Mouse (Mus musculus): ENCODE measurements around the gene Ift52. TPM values are rescaled to one million over a fixed set of nuclear protein-coding genes. Genes with fewer than 3 reads are reported as not detected.

The Ift52 gene
- polyA plus RNA-seq, 1 experiment from 2014 or later = 42.6 TPM

DNA sequence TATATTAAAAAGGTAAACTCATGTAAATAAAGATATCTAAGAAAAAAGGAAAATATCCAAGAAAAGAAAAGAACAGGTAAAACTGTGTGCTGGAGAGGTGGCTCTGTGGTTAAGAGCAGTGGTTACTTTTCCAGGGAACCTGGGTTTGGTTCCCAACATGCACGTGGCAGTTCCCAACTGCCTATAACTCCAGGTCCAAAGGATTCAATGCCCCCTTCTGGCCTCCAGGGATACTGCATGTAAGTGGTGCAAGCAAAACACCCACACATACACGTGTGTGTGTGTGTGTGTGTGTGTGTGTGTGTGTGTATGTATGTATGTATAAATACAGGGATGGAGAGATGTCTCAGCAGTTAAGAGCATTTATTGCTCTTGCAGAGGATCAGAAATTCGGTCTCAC is 17.4 kb upstream of the Ift52 start:
- Histone ChIP-seq H3K9me3 (replicated peaks; ENCODE audit: control insufficient read depth, low read length) (no peaks in the 10 kb centered on the region), H3K27ac (ENCODE audit: low read depth, low read length) (no peak overlapping the region), H3K27me3 (replicated peaks; ENCODE audit: control insufficient read depth, insufficient read depth, low read length) (no peaks in the 10 kb centered on the region), H3K4me1 (ENCODE audit: control insufficient read depth, insufficient read depth, low read length) (no peaks in the 10 kb centered on the region), H3K9ac (ENCODE audit: low read length) (no peak overlapping the region), H3K36me3 (ENCODE audit: control insufficient read depth, insufficient read depth, low read length) (no peaks in the 10 kb centered on the region), H3K4me2 (ENCODE audit: low read length) (no peak overlapping the region), H3K4me3 (ENCODE audit: low read depth, low read length) (no peak overlapping the region)
- 32% methylated on average over 3 of the region's 3 CpGs for WGBS
- ATAC-seq (no peak), DNase-seq (ENCODE audit: low spot score) (peak; percentile 47)

DNA sequence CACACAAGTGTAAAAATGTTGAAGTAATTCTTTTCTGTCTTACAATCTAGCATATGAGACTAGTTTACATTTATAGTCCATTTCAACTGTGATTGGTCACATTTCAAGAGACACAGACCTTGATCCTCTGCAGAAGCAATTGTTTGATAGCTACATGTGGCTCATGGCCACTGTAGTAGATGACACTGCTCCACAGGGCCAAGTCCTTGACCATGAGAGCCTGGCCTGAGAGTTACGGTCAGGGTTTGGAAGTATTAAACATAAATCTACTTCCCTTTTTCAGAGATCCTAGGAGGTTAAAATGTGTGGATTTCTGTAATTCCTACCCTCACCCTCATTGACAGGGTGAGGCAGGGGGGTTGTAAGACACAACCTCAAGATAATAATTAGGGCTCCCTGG is 16.1 kb upstream of the Ift52 start:
- H3K4me3 ChIP-seq (ENCODE audit: low read depth, low read length) = no peak overlapping the region
- no peak overlapping the region for H3K9ac ChIP-seq (ENCODE audit: low read length)
- DNase-seq (ENCODE audit: low spot score) (no peak), ATAC-seq (no peak)
- no peak overlapping the region for H3K4me2 ChIP-seq (ENCODE audit: low read length)
- no peaks in the 10 kb centered on the region for H3K36me3 ChIP-seq (ENCODE audit: control insufficient read depth, insufficient read depth, low read length)
- H3K27me3 ChIP-seq (replicated peaks; ENCODE audit: control insufficient read depth, insufficient read depth, low read length) = no peaks in the 10 kb centered on the region
- WGBS = 100% methylated on average over 1 of the region's 1 CpGs
- no peak overlapping the region for H3K27ac ChIP-seq (ENCODE audit: low read depth, low read length)
- H3K4me1 ChIP-seq (ENCODE audit: control insufficient read depth, insufficient read depth, low read length) = no peaks in the 10 kb centered on the region
- H3K9me3 ChIP-seq (replicated peaks; ENCODE audit: control insufficient read depth, low read length) = no peaks in the 10 kb centered on the region

DNA sequence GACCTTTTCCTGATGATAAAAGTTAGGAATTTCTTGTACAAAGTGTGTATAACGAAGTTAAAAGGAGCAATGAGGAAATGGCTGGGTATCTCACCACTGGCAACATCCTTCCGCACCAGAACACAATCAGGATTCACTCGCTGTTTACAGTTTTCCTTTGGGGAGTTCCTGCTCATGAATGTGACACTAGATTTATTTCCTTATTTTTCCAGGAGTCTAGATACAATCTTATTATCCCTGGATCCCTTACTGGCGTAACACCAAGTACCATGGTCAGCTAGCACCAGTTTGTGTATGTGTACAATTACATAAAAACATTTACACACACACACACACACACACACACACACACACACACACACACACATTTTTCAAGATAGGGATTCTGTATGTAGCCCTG is 9.9 kb upstream of the Ift52 start:
- Histone ChIP-seq H3K4me3 (ENCODE audit: low read depth, low read length) (no peak overlapping the region), H3K9me3 (replicated peaks; ENCODE audit: control insufficient read depth, low read length) (no peaks in the 10 kb centered on the region), H3K9ac (ENCODE audit: low read length) (no peak overlapping the region), H3K36me3 (ENCODE audit: control insufficient read depth, insufficient read depth, low read length) (no peaks in the 10 kb centered on the region), H3K4me1 (ENCODE audit: control insufficient read depth, insufficient read depth, low read length) (no peaks in the 10 kb centered on the region), H3K27ac (ENCODE audit: low read depth, low read length) (no peak overlapping the region), H3K4me2 (ENCODE audit: low read length) (no peak overlapping the region), H3K27me3 (replicated peaks; ENCODE audit: control insufficient read depth, insufficient read depth, low read length) (no peaks in the 10 kb centered on the region)
- DNase-seq (ENCODE audit: low spot score) = no peak
- ATAC-seq = no peak
- WGBS = 77% methylated on average over 4 of the region's 4 CpGs

DNA sequence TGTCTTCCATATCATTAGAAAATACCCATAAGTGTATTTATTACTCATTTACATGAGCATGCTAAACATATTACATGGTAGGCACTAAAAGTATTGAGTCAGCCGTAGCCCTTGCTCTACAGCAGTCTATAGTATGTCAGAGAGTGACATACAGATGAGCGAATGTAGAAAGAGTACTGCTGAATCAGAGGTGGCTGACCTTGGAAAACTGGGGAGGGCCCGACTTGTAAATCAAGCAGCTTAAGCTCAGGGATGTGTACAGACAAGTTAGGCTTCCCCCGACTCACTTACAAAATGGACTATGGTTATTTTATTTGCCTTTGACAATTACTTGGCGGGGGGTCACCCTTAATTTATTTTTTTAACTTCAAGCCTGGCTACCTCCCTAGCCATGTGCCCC is 14.1 kb downstream of the Ift52 start:
- WGBS = 91% methylated on average over 5 of the region's 5 CpGs
- H3K36me3 ChIP-seq (ENCODE audit: control insufficient read depth, insufficient read depth, low read length) = peaks cover 90% of the 10 kb centered on the region
- no peak overlapping the region for H3K9ac ChIP-seq (ENCODE audit: low read length)
- ATAC-seq = no peak
- no peak overlapping the region for H3K4me2 ChIP-seq (ENCODE audit: low read length)
- H3K4me3 ChIP-seq (ENCODE audit: low read depth, low read length) = no peak overlapping the region
- DNase-seq (ENCODE audit: low spot score) = no peak
- no peaks in the 10 kb centered on the region for H3K27me3 ChIP-seq (replicated peaks; ENCODE audit: control insufficient read depth, insufficient read depth, low read length)
- H3K4me1 ChIP-seq (ENCODE audit: control insufficient read depth, insufficient read depth, low read length) = no peaks in the 10 kb centered on the region
- H3K27ac ChIP-seq (ENCODE audit: low read depth, low read length) = no peak overlapping the region
- H3K9me3 ChIP-seq (replicated peaks; ENCODE audit: control insufficient read depth, low read length) = no peaks in the 10 kb centered on the region

DNA sequence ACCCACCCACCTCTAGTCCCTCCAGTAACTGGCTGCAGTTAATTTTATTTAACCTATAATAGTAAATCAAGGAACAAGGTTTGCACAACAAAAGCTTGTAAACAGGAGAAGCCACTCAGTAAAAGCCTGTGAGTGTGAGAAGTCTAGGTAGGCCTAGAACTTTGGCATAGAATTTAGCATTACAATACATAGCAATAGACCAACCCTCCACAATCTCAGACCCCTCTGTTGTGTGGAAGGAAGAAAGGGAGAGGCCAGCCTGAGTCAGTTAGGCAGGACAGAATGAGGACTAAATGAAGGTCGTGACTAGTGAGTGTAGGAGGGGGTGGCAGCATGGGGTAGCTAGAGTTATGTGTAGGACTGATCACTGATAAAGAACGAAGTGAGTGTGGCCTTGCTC is 14.6 kb downstream of the Ift52 start:
- DNase-seq (ENCODE audit: low spot score) (no peak), ATAC-seq (no peak)
- H3K4me1 ChIP-seq (ENCODE audit: control insufficient read depth, insufficient read depth, low read length) = no peaks in the 10 kb centered on the region
- H3K9me3 ChIP-seq (replicated peaks; ENCODE audit: control insufficient read depth, low read length) = no peaks in the 10 kb centered on the region
- WGBS = 90% methylated on average over 2 of the region's 2 CpGs
- no peaks in the 10 kb centered on the region for H3K27me3 ChIP-seq (replicated peaks; ENCODE audit: control insufficient read depth, insufficient read depth, low read length)
- H3K36me3 ChIP-seq (ENCODE audit: control insufficient read depth, insufficient read depth, low read length) = peaks cover 90% of the 10 kb centered on the region
- no peak overlapping the region for H3K9ac ChIP-seq (ENCODE audit: low read length)
- no peak overlapping the region for H3K4me3 ChIP-seq (ENCODE audit: low read depth, low read length)
- H3K27ac ChIP-seq (ENCODE audit: low read depth, low read length) = no peak overlapping the region
- no peak overlapping the region for H3K4me2 ChIP-seq (ENCODE audit: low read length)

DNA sequence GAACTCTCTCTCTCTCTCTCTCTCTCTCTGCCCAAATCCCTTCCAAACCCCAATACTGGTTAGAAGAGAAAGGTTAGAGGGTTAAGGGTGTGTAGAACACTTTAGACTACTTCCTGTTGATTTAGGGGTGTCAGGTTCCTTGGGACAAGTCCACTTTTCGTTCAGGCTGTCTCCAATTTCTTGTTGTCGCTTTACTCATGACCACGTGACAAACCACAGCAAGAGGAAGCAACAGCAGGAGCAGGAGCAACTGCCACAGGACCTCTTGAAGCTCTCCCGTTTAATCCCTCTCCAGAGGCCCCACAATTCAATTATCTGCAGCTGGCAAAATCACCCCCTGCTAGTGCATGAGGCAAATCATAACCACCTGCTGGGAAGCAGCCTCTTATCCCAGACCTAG is 15.5 kb downstream of the Ift52 start:
- no peak overlapping the region for H3K27ac ChIP-seq (ENCODE audit: low read depth, low read length)
- ATAC-seq (no peak), DNase-seq (ENCODE audit: low spot score) (no peak)
- H3K27me3 ChIP-seq (replicated peaks; ENCODE audit: control insufficient read depth, insufficient read depth, low read length) = no peaks in the 10 kb centered on the region
- no peaks in the 10 kb centered on the region for H3K4me1 ChIP-seq (ENCODE audit: control insufficient read depth, insufficient read depth, low read length)
- 40% methylated on average over 4 of the region's 4 CpGs for WGBS
- H3K36me3 ChIP-seq (ENCODE audit: control insufficient read depth, insufficient read depth, low read length) = peaks cover 92% of the 10 kb centered on the region
- no peak overlapping the region for H3K4me2 ChIP-seq (ENCODE audit: low read length)
- no peak overlapping the region for H3K4me3 ChIP-seq (ENCODE audit: low read depth, low read length)
- H3K9me3 ChIP-seq (replicated peaks; ENCODE audit: control insufficient read depth, low read length) = no peaks in the 10 kb centered on the region
- no peak overlapping the region for H3K9ac ChIP-seq (ENCODE audit: low read length)

DNA sequence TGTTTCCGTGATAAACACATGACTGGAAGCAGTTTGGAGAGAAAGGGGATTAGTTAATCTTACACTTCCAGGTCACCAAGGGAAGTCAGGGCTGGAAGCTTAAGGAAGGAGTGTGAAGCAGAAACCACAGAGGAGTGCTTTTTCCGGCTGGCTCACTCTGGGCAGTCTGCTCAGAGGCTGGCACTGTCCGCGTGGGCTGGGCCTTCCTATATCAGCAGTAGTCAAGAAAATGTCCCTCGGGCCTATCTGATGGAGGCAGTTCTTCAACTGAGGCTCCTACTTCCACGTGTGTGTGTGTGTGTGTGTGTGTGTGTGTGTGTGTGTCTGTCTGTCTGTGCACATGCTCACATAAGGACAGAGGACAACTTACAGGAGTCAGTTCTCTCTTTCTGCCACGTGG is 22.8 kb downstream of the Ift52 start:
- DNase-seq (ENCODE audit: low spot score) (no peak), ATAC-seq (no peak)
- no peak overlapping the region for H3K4me2 ChIP-seq (ENCODE audit: low read length)
- no peaks in the 10 kb centered on the region for H3K9me3 ChIP-seq (replicated peaks; ENCODE audit: control insufficient read depth, low read length)
- 89% methylated on average over 7 of the region's 7 CpGs for WGBS
- H3K36me3 ChIP-seq (ENCODE audit: control insufficient read depth, insufficient read depth, low read length) = peaks cover 89% of the 10 kb centered on the region
- H3K27ac ChIP-seq (ENCODE audit: low read depth, low read length) = no peak overlapping the region
- no peak overlapping the region for H3K4me3 ChIP-seq (ENCODE audit: low read depth, low read length)
- no peaks in the 10 kb centered on the region for H3K27me3 ChIP-seq (replicated peaks; ENCODE audit: control insufficient read depth, insufficient read depth, low read length)
- H3K4me1 ChIP-seq (ENCODE audit: control insufficient read depth, insufficient read depth, low read length) = no peaks in the 10 kb centered on the region
- H3K9ac ChIP-seq (ENCODE audit: low read length) = no peak overlapping the region

DNA sequence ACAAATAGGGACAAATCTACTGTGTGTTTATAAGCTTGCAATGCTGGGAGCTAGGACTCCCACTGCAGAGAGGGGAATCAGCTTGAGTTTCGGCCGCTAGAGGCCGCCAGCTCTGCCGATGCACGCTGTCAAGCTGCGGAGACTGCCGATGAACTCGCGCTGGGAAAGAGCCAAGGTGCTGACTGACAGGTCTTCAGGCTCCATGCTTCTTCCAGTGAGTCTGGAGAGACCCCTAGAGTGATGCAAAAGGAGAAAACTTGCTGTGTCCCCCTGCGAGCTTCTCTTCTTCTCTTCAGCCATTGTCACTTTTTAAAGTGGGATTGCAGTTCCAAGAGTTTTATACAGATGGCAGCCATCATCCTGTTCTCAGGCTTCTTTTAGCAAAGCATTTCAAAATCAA is 31.0 kb downstream of the Ift52 start:
- Histone ChIP-seq H3K27me3 (replicated peaks; ENCODE audit: control insufficient read depth, insufficient read depth, low read length) (no peaks in the 10 kb centered on the region), H3K27ac (ENCODE audit: low read depth, low read length) (no peak overlapping the region), H3K4me1 (ENCODE audit: control insufficient read depth, insufficient read depth, low read length) (no peaks in the 10 kb centered on the region), H3K36me3 (ENCODE audit: control insufficient read depth, insufficient read depth, low read length) (peaks cover 36% of the 10 kb centered on the region), H3K4me2 (ENCODE audit: low read length) (peak overlapping the region; percentile 36), H3K9me3 (replicated peaks; ENCODE audit: control insufficient read depth, low read length) (no peaks in the 10 kb centered on the region), H3K9ac (ENCODE audit: low read length) (no peak overlapping the region), H3K4me3 (ENCODE audit: low read depth, low read length) (no peak overlapping the region)
- DNase-seq (ENCODE audit: low spot score) (peak; percentile 90), ATAC-seq (peak; percentile 50; the same call in 1 of the 2 replicates)
- 3% methylated on average over 10 of the region's 10 CpGs for WGBS

DNA sequence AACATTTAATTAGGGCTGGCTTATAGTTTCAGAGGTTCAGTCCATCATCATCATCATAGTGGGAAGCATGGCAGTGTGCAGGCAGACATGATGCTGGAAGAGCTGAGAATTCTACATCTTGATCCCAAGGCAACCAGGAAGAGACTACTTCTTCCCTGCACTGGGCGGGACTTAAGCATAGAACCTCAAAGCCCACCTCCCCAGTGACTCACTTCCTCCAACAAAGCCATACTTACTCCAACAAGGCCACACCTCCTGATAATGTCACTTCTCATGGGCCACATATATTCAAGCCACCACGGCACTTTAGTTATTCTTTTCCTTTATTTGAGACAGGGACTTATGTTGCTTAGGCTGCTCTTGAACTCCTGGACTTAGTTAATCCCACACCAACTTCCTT is 32.0 kb downstream of the Ift52 start:
- no peak for ATAC-seq
- WGBS = 94% methylated on average over 2 of the region's 2 CpGs
- no peak overlapping the region for H3K9ac ChIP-seq (ENCODE audit: low read length)

More for the DNA sequence above, 32.0 kb downstream of the Ift52 start:
- Histone ChIP-seq H3K27me3 (replicated peaks; ENCODE audit: control insufficient read depth, insufficient read depth, low read length) (no peaks in the 10 kb centered on the region), H3K4me2 (ENCODE audit: low read length) (no peak overlapping the region), H3K9me3 (replicated peaks; ENCODE audit: control insufficient read depth, low read length) (no peaks in the 10 kb centered on the region), H3K4me1 (ENCODE audit: control insufficient read depth, insufficient read depth, low read length) (peaks cover 3% of the 10 kb centered on the region; the same call in 1 of the 2 replicates), H3K27ac (ENCODE audit: low read depth, low read length) (no peak overlapping the region), H3K4me3 (ENCODE audit: low read depth, low read length) (no peak overlapping the region), H3K36me3 (ENCODE audit: control insufficient read depth, insufficient read depth, low read length) (peaks cover 27% of the 10 kb centered on the region)
- no peak for DNase-seq (ENCODE audit: low spot score)

Data from forebrain, embryonic 14.5 days (tissue).